Mouse (Mus musculus) G1E (cell line): ENCODE measurements around the gene Il24.

ENCODE experiments used
- CTCF ChIP-seq: IDR thresholded peaks from 2 replicates; pipeline ENCODE4 v1.5.1; 2012; ENCODE audit warnings: low read depth, low read length, inconsistent platforms, mixed read lengths
- GATA1 ChIP-seq: IDR thresholded peaks from 2 replicates; pipeline ENCODE4 v1.6.1; 2012; ENCODE audit warnings: borderline replicate concordance, low read length, inconsistent platforms, mixed read lengths
- POLR2AphosphoS5 ChIP-seq: IDR thresholded peaks from 2 replicates; pipeline ENCODE4 v1.6.1; 2012; ENCODE audit warnings: low read depth, low read length, inconsistent platforms; ENCODE audit not compliant: insufficient replicate concordance
- TAL1 ChIP-seq: conservative IDR thresholded peaks from 2 replicates; pipeline ENCODE4 v1.6.1; 2012; ENCODE audit warnings: low read depth, low read length, inconsistent platforms, mixed read lengths

- TF ChIP-seq CTCF, result no peak
- TF ChIP-seq TAL1, result no peak
- TF ChIP-seq GATA1, result no peak
- no peak for TF ChIP-seq POLR2AphosphoS5
Measured at GRCm38 (mm10) chr1:130838288-130838687, 49.0 kb downstream of the Il24 start.
